Mouse (Mus musculus): ENCODE results near the gene Mpzl3.

Mpzl3 gene

GRCm38 (mm10) chr9:45046973-45047372 lies 8.0 kb upstream of the Mpzl3 start:
- no peak for DNase-seq (ENCODE audit: low spot score)

GRCm38 (mm10) chr9:45048511-45048910 lies 6.5 kb upstream of the Mpzl3 start:
- DNase-seq (ENCODE audit: low spot score) = no peak

- DNase-seq (ENCODE audit: low spot score) = no peak
Observed at GRCm38 (mm10) chr9:45049731-45050130, 5.3 kb upstream of the Mpzl3 start.

- DNase-seq (ENCODE audit: low spot score) = no peak
Observed at GRCm38 (mm10) chr9:45050301-45050700, 4.7 kb upstream of the Mpzl3 start.

GRCm38 (mm10) chr9:45058304-45058940 lies 3.4 kb downstream of the Mpzl3 start:
- DNase-seq (ENCODE audit: low spot score) = no peak

- DNase-seq (ENCODE audit: low spot score) = peak; percentile 77
Observed at GRCm38 (mm10) chr9:45060151-45060550, 5.2 kb downstream of the Mpzl3 start.

GRCm38 (mm10) chr9:45062677-45063076 lies 7.7 kb downstream of the Mpzl3 start:
- DNase-seq (ENCODE audit: low spot score) = no peak

GRCm38 (mm10) chr9:45064421-45064820 lies 9.4 kb downstream of the Mpzl3 start:
- no peak for DNase-seq (ENCODE audit: low spot score)

- no peak for DNase-seq (ENCODE audit: low spot score)
Observed at GRCm38 (mm10) chr9:45066735-45067134, 11.7 kb downstream of the Mpzl3 start.

- no peak for DNase-seq (ENCODE audit: low spot score)
Observed at GRCm38 (mm10) chr9:45071800-45072199, 16.8 kb downstream of the Mpzl3 start.

GRCm38 (mm10) chr9:45077859-45078258 lies 22.9 kb downstream of the Mpzl3 start:
- no peak for DNase-seq (ENCODE audit: low spot score)

- DNase-seq (ENCODE audit: low spot score) = no peak
Observed at GRCm38 (mm10) chr9:45079011-45079410, 24.0 kb downstream of the Mpzl3 start, which contains the start of gene Jaml. Gene Jaml, plus strand, starts transcription at chr9:45079183.

- no peak for DNase-seq (ENCODE audit: low spot score)
Observed at GRCm38 (mm10) chr9:45083132-45083531, 28.1 kb downstream of the Mpzl3 start.

- DNase-seq (ENCODE audit: low spot score) = no peak
Observed at GRCm38 (mm10) chr9:45084556-45084955, 29.6 kb downstream of the Mpzl3 start.

- no peak for DNase-seq (ENCODE audit: low spot score)
Observed at GRCm38 (mm10) chr9:45085741-45086690, 31.0 kb downstream of the Mpzl3 start.

- DNase-seq (ENCODE audit: low spot score) = no peak
Observed at GRCm38 (mm10) chr9:45088040-45088439, 33.1 kb downstream of the Mpzl3 start.

- DNase-seq (ENCODE audit: low spot score) = no peak
Observed at GRCm38 (mm10) chr9:45090811-45091210, 35.8 kb downstream of the Mpzl3 start.

GRCm38 (mm10) chr9:45092641-45093040 lies 37.7 kb downstream of the Mpzl3 start:
- DNase-seq (ENCODE audit: low spot score) = no peak

- no peak for DNase-seq (ENCODE audit: low spot score)
Observed at GRCm38 (mm10) chr9:45095149-45095937, 40.4 kb downstream of the Mpzl3 start.

GRCm38 (mm10) chr9:45097877-45098276 lies 42.9 kb downstream of the Mpzl3 start:
- no peak for DNase-seq (ENCODE audit: low spot score)

GRCm38 (mm10) chr9:45098426-45098825 lies 43.4 kb downstream of the Mpzl3 start:
- no peak for DNase-seq (ENCODE audit: low spot score)

- no peak for DNase-seq (ENCODE audit: low spot score)
Observed at GRCm38 (mm10) chr9:45102528-45102927, 47.5 kb downstream of the Mpzl3 start.
